Mouse (Mus musculus) spleen, adult 2 months (tissue): Measurements from ENCODE around the gene P3h4.

Experiments used
- CTCF ChIP-seq: fragments of 200-500 bp; IDR thresholded peaks from 2 replicates; pipeline ENCODE4 v1.5.1; 2011; ENCODE audit warnings: mild to moderate bottlenecking, inconsistent platforms; ENCODE audit not compliant: insufficient read depth, insufficient read length, insufficient replicate concordance; ENCODE audit errors: extremely low read depth
- POLR2A ChIP-seq: fragments of 200-500 bp; IDR thresholded peaks from 2 replicates; pipeline ENCODE4 v1.6.1; 2011; ENCODE audit warnings: low read depth, low read length, inconsistent platforms

DNA sequence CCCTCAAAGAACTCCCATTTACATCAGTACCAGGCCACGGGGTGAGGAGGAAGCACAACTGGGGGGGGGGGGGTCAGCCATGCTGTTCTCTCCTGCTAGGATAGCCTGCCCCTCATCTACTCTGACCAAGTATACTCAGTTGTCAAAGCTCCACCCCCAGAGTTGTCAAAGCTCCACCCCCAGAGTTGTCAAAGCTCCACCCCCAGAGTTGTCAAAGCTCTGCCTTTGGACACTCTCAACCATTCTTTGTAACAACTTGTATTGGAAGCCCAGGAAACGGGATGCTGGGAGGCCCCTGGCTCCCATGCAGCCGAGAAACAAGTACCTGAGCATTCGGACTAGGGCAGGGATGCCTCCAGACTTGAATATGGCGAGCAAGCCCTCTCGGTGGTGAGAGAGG, 32.0 kb downstream of the P3h4 start:
- TF ChIP-seq POLR2A (no peak), CTCF (no peak)
